Mouse (Mus musculus) megakaryocyte, adult 5-6 weeks (primary cell): Measurements from ENCODE around the gene 1500011B03Rik. TPM values are rescaled to one million over a fixed set of nuclear protein-coding genes. Genes with fewer than 3 reads are reported as not detected.

ENCODE experiments used
- total RNA-seq, 2 experiments: library from RNA; stranded (forward) in 1 of 2; stranded (reverse) in 1 of 2; fragments of 153-499, 151-499 nt in 1 of 2; fragments of 221-1000, 200-1000 nt in 1 of 2; gene quantifications; 2 replicates each; pipeline versions ENCODE4 v1.2.3 to v1.2.4; 2015 to 2017

Gene 1500011B03Rik
- total RNA-seq, 2 experiments from 2014 or later: 24.0 to 45.3 TPM

Other genes with a start within 250 kb of the 1500011B03Rik start
- gene Trpv4, start 165.0 kb downstream of the 1500011B03Rik start, total RNA-seq (2015): 1.5 TPM in 2 replicates
- gene Trpv4, start 165.0 kb downstream of the 1500011B03Rik start, total RNA-seq (2017): 0.94 and 1.8 TPM in 2 replicates
- gene Gltp, start 132.5 kb downstream of the 1500011B03Rik start, total RNA-seq (2015): 268 and 269 TPM in 2 replicates
- gene Gltp, start 132.5 kb downstream of the 1500011B03Rik start, total RNA-seq (2017): 135 and 141 TPM in 2 replicates
- gene Tchp, start 115.7 kb downstream of the 1500011B03Rik start, total RNA-seq (2015): 2.6 and 3.0 TPM in 2 replicates
- 6.9 and 7.6 TPM in 2 replicates for gene Tchp, start 115.7 kb downstream of the 1500011B03Rik start, total RNA-seq (2017)
- 169 and 170 TPM in 2 replicates for gene Ankrd13a, start 48.8 kb downstream of the 1500011B03Rik start, total RNA-seq (2015)
- 204 and 225 TPM in 2 replicates for gene Ankrd13a, start 48.8 kb downstream of the 1500011B03Rik start, total RNA-seq (2017)
- 93.8 and 97.0 TPM in 2 replicates for gene Git2, start 48.0 kb downstream of the 1500011B03Rik start, total RNA-seq (2015)
- 87.1 and 107 TPM in 2 replicates for gene Git2, start 48.0 kb downstream of the 1500011B03Rik start, total RNA-seq (2017)
- gene 4930519G04Rik, start 30.2 kb upstream of the 1500011B03Rik start, total RNA-seq (2015): 0.16 and 0.30 TPM in 2 replicates
- 0.24 and 0.84 TPM in 2 replicates for gene 4930519G04Rik, start 30.2 kb upstream of the 1500011B03Rik start, total RNA-seq (2017)
- gene Gm9936, start 35.2 kb upstream of the 1500011B03Rik start, total RNA-seq (2015): not detected in 2 replicates
- gene Gm9936, start 35.2 kb upstream of the 1500011B03Rik start, total RNA-seq (2017): not detected in 2 replicates
- gene Oasl2, start 73.5 kb upstream of the 1500011B03Rik start, total RNA-seq (2015): 55.8 and 59.4 TPM in 2 replicates
- gene Oasl2, start 73.5 kb upstream of the 1500011B03Rik start, total RNA-seq (2017): 32.3 TPM in 2 replicates
- gene Oasl1, start 99.8 kb upstream of the 1500011B03Rik start, total RNA-seq (2015): 4.3 and 9.3 TPM in 2 replicates
- 1.3 and 2.4 TPM in 2 replicates for gene Oasl1, start 99.8 kb upstream of the 1500011B03Rik start, total RNA-seq (2017)
- gene 2210016L21Rik, start 118.7 kb upstream of the 1500011B03Rik start, total RNA-seq (2015): 6.3 and 10.3 TPM in 2 replicates
- gene 2210016L21Rik, start 118.7 kb upstream of the 1500011B03Rik start, total RNA-seq (2017): 7.3 and 8.1 TPM in 2 replicates
- gene Hnf1a, start 147.6 kb upstream of the 1500011B03Rik start, total RNA-seq (2015): not detected in 2 replicates
- not detected in 2 replicates for gene Hnf1a, start 147.6 kb upstream of the 1500011B03Rik start, total RNA-seq (2017)
- 33.1 and 33.6 TPM in 2 replicates for gene Sppl3, start 187.7 kb upstream of the 1500011B03Rik start, total RNA-seq (2015)
- 22.8 and 24.6 TPM in 2 replicates for gene Sppl3, start 187.7 kb upstream of the 1500011B03Rik start, total RNA-seq (2017)